Mouse (Mus musculus) heart, postnatal 0 days (tissue): ENCODE data around the gene Il18.
A peak's percentile ranks its signal among the peaks of the same experiment; 100 is the strongest.

Experiments
- CTCF ChIP-seq: IDR thresholded peaks from 2 replicates; pipeline ENCODE4 v1.5.1; 2016; ENCODE audit warnings: antibody characterized with exemption, control low read depth, low read depth
- EP300 ChIP-seq: IDR thresholded peaks from 2 replicates; pipeline ENCODE4 v1.6.1; 2016; ENCODE audit warnings: antibody characterized with exemption, low read depth

DNA sequence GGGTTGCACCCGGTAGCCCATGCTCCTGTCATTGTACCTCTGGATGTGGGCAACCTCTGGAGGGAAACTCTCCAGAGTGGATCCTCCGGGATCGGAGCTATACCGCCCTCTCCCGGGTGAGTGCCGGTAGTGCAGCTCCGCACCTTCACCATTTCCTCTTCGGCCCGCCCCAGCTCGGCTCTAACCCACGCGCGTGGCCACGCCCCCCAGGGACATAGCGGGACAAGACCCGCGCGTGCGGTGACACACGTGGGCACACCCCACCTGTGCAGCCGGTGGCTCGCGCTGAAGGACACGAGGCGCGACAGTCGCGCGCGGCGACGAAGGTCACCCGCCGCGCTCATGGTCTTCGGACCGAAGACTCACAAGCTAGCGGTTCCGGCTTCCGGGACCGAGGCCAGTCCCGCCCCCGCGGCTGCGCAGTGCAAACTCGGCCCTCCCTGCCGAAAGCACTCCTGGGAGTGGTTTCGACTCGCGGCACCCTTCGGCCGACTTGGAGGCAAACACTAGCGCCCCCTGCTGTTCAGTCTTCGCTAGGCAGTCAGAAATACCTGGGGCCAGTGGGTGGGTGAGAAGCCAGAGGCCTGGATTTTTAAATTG lies 26.2 kb upstream of the Il18 start, which contains the start of gene Pts:
- TF ChIP-seq EP300, result peak; percentile 54; the same call in 1 of the 2 replicates
- peak; percentile 95 for TF ChIP-seq CTCF
